Comparison of ENCODE assay signal across 1 mouse cellular context in genomic region chr10:128218387-128219117, GRCm38 (mm10).
TF ChIP-seq lines count a peak whose summit lies in the region.

No protein-coding gene starts in this region.

TF ChIP-seq in MEL, 35 proteins besides CTCF, POLR2A, EP300 and RAD21:
- peak; percentile 83; the same call in 1 of the 2 replicates for TF ChIP-seq UBTF (IDR thresholded peaks at IDR 0.05; ENCODE audit: borderline replicate concordance, insufficient read depth, low read depth, low read length)
- peak; percentile 71 for TF ChIP-seq ETS1 (IDR thresholded peaks at IDR 0.05; ENCODE audit: low read depth, low read length)
- peak; percentile 74 for TF ChIP-seq MAX (IDR thresholded peaks at IDR 0.05; ENCODE audit: low read length)
- TF ChIP-seq RCOR1 (IDR thresholded peaks at IDR 0.05; ENCODE audit: low read depth, low read length), result peak; percentile 89
- peak; percentile 75 for TF ChIP-seq GATA1 (IDR thresholded peaks at IDR 0.05; ENCODE audit: low read depth, low read length)
- peak; percentile 81 for TF ChIP-seq MYC (IDR thresholded peaks at IDR 0.05; ENCODE audit: low read depth, low read length)
- TF ChIP-seq POLR2AphosphoS5 (IDR thresholded peaks at IDR 0.05; ENCODE audit: borderline replicate concordance, low read depth, low read length), result no peak
- peak; percentile 92 for TF ChIP-seq MYB (IDR thresholded peaks at IDR 0.05; ENCODE audit: low read depth, low read length)
- peak; percentile 90 for TF ChIP-seq TCF12 (IDR thresholded peaks at IDR 0.05; ENCODE audit: low read depth, low read length)
- TF ChIP-seq SIN3A (IDR thresholded peaks at IDR 0.05; ENCODE audit: low read length), result peak; percentile 35
- TF ChIP-seq TBP (IDR thresholded peaks at IDR 0.05; ENCODE audit: low read depth, low read length), result peak; percentile 97
- no peak for TF ChIP-seq ELF1 (IDR thresholded peaks at IDR 0.05; ENCODE audit: low read depth, low read length)
- peak; percentile 65 for TF ChIP-seq NRF1 (IDR thresholded peaks at IDR 0.05; ENCODE audit: insufficient read depth, low read depth, low read length, poor library complexity, severe bottlenecking)
- peak; percentile 93 for TF ChIP-seq BHLHE40 (IDR thresholded peaks at IDR 0.05; ENCODE audit: borderline replicate concordance, low read depth, low read length)
- no peak for TF ChIP-seq CHD1 (IDR thresholded peaks at IDR 0.05; ENCODE audit: low read depth, low read length)
- no peak for TF ChIP-seq ZKSCAN1 (IDR thresholded peaks at IDR 0.05; ENCODE audit: low read depth, low read length)
- peak; percentile 76 for TF ChIP-seq MXI1 (IDR thresholded peaks at IDR 0.05; ENCODE audit: low read depth, low read length)
- peak; percentile 63 for TF ChIP-seq TAL1 (IDR thresholded peaks at IDR 0.05; ENCODE audit: low read length)
